Mouse (Mus musculus) lung, postnatal 14 days (tissue): ENCODE data around the gene Nme6.
"Not testable (repeated sequence)": the region's sequence is repeated elsewhere in the genome, so short reads cannot be mapped to it uniquely, and the experiment has no call there.

Source experiments
- DNase-seq: peaks from one replicate; pipeline ENCODE4 v3.0.0; 2021

The Nme6 gene

DNA sequence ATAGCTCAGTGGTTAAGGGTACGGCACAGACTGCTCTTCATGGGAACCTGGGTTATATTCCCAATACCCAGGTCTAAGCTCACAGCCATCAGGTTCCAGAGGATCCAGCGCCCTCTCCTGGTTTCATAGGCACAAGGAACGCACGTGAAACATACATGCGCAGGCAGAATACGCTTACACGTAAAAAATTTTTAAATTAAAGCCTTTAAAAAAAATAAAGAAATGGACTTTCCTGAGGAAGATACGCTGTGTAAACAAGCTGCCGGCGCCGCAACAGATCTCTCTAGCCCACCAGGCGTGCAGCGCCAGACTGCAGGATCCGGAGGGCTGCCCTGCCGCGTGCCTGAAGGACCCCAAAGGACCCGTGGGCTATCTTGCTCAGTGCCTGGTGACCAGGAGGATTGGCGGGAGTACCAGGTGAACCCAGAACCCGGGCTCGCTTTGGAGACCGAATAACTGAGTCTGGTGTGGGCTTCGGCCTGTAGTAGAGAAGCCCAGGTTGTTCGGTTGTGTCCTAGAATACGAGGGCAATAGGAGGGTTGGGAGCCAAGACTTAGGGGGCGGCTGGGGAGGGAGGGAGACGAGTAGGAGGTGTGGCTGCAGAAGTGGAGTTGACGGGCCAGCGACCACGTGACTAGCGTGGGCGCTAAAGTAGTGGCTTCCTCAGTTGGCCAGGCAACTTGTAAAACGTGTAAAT lies at the start of gene Nme6:
Gene Nme6 (plus strand): TSS at position 359 of the 697 bp plus-strand sequence.
- DNase-seq: peak; percentile 84

DNA sequence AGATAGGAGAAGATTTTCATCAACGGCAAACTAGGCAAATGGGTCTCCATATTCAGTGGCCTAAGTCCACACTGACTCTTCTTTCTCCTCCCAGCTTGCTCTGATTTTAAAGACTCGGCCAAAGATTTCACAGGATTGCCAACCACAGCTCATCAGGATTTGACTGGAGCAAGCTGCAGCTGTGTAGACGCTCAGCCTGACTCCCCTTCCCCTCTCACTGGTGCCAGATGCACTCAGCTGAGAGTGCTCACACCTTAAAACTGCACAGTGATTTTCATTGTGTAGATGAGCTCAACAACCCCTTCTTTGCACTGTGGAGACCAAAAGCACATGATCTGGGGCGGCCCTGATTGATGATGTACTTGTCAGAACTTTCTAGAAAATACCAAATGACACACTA lies 42.0 kb upstream of the Nme6 start, which contains the start of gene Fbxw27:
Gene Fbxw27 (minus strand): TSS at position 101 of the 400 bp plus-strand sequence.
- DNase-seq: not testable (repeated sequence)

DNA sequence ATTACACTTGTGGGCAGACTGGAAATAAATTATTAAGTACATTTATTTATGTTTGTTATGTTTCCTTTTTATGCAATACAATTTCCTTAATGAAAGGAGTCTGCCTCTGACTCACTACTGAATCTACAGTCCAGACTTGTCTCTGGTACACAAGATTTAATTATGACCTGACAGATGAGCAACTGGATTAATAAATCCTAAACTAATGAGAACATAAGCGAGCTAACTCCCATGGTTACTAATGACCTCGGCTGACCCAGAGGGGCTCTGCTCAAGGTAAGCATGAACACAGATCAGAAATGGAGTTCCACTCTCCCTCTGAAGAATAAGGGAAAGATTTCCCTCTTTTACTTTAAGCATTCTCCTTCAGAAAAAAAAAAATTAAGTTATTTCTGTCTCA lies 37.3 kb upstream of the Nme6 start:
- DNase-seq: no peak

DNA sequence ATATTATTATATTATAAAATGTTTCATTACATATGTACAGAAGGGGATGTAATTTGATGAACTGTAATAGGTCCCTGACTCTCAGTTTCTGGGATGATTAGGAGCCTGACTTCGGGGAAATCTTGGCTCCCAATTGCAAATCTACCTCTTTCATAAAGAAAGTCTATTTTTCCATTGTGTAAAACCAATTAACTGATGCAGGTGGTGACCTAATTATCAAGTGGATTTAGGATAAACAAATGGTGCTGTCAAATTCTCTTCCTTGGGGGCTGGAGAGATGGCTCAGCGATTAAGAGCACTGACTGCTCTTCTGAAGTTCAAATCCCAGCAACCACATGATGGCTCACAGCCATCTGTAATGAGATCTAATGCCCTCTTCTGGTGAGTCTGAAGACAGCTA lies 36.7 kb upstream of the Nme6 start:
- DNase-seq: no peak

DNA sequence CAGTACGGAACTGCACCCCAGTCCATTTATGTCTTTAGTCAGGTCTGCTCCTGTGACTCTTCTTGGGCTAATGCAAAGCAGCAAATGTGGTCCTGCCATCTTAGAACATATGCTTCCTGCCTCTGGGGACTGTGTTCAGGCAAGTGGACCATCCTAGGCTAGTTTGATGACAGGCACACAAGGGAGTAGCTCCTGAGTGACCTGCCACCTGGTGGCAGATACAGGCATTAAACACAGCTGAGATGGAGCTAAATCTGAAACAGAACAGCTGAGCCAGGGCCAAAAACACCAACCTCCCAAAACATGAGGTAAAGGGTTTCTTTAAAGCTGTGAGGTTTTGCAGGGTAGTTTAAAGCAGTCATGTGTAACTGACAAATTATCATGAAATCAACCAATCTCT lies 34.5 kb upstream of the Nme6 start:
- DNase-seq: no peak

DNA sequence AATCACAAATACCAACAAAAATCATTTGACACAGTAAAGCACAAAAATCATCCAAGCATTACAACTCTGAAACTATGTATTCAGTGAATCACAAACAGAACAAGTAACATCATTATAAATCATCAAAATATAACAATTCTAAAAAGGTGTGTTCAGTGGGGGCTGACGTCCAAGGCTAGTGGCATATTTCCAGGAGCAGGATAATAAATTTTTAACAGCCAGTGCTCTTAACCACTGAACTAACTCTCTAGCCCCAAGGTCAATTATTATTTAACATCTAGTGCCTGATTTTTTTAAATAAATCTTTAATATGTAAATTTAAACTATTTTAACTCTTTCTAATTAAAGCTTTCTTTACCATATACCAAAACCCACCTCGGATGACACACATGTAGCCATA lies 27.0 kb upstream of the Nme6 start:
- DNase-seq: not testable (repeated sequence)

DNA sequence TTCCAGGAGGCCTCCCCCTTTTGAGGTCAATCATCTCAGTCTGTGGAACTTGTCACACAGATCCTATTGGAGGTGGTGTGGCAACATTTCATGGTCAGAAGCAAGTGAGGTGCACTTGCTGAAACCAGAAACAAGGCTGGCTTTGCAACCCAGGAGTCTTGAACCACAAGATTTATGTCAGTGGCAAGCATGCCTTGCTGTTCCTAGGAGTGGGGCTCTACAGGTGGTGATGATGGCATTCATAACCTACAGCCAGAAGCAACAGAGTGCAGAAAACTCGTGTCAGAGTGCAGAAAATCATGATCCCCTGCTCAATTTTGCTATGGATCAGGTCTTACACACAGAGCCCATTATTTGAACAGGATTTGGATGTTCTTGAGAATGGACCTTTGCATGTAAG lies 26.3 kb upstream of the Nme6 start:
- no peak for DNase-seq

DNA sequence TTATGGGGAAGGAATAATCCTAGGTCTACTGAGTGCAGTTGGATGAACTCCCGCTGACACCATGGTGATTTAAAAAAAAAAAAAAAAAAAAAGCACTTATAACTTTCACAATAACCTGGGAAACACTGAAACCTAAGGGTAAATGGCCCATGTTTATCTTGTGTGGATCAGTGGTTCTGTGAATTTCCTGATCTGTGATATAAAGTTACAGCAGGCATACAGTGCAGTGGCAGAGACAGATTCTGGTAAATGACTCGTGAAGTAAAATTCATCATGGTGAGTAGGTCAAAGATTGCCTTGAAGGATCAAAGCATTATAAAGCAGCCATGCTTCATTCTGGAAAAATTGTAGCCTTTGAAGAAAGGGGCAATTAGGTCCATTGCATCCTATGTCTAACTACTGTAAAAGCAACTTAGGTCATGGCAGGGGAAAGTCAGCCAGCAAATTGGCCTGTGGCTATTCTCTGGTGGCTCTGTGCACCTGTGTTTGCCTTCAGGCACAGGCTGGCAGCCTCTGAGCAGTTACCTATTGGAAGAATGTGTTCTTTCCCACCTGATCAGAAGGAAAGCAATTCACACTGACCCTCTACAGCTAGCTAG lies 25.8 kb upstream of the Nme6 start:
- DNase-seq: no peak

DNA sequence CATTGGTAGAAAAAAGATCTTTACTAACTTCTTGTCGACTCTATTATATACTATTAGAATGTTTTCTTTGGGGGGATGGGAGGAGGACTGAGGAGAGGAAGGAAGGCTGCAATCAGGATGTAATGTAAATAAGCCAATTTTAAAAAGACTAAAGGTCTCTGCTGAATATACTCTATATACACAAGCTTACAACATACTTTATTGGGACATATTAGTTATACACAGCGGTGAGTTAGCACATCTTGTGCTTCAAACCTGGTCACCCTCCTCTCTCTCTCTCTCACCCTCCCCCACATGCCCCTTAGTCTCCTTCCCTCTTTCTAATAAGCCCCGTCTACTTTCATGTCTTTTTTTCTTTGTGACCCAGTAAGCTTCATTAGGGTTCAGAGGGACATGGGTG lies 24.7 kb upstream of the Nme6 start:
- DNase-seq: no peak

DNA sequence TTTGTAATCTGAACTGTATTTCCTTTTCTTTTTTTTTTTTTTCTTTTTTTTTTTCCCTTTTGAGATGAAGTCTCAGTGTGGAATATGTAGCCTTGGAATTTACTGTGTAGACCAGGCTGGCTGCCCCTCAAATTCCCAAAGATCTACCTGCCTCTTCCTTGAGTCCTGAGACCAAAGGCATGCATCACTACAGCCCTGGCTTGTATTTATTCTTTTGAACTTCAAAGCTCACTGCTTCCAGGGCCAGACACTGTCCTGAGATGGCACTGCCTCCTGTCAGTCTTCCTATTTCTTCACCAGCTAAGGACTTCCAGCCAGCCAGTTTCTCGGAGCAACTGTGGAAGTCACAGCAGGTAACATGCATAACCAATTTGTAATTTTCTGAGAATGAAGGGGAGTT lies 20.6 kb upstream of the Nme6 start, which contains the start of gene Spink8:
Gene Spink8 (plus strand): TSS at position 301 of the 400 bp plus-strand sequence.
- DNase-seq: no peak

DNA sequence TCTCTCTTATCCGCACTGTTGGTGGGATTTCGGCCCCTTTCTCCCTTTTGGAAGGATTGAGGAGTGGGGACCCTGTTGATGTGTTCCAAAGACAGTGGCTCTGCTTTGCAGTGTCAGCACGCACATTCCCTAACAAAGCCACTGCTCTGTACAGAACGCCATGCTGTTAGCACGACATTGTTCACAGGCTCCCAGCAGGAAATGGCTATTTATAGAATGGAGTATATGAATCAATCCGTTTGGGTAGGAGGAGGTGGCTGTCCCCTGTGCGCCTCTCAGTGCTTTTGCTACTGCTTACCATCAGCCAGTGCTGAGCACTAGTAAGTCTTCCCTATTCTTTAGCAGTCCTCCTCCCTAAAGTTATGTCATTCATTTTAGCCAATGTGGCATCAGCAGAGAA lies 19.1 kb upstream of the Nme6 start:
- DNase-seq: no peak

DNA sequence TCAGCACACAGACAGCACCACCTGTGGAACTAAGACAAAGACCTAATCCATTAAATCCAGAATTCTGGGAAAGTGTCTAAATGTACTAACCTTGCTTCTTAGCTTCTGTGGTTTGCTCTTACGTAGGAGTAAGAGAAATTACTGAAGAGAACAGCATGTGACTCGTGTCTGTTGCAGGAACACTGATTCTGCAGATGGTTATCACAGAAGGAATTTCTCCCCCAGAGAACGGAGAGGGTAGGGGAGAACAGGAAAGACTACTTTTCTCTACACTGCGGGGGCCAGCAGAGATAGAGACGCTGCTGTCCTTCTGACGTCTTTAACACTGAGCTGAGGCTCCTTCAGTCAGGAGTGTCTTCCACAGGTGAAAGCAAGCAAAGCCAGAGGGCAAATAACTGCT lies 16.2 kb upstream of the Nme6 start:
- DNase-seq: no peak

DNA sequence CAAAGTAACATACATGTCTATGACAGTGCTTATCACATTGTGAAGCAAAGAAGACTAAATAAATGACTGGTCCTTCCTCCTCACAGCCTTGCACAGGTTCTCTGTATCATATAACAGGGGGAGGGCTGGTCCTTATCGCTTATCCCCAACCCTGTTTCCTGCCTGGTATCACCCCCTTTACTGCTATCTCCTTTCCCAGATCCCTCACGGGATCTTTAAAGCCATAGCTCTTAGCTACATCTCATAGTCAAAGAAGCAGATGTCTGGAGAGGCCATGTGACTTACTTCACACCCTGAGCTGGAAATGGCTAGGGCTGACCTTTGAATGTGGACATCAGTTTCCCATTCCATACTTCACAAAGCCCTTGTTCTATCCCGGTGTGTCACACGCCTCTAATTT lies 6.8 kb upstream of the Nme6 start:
- no peak for DNase-seq

DNA sequence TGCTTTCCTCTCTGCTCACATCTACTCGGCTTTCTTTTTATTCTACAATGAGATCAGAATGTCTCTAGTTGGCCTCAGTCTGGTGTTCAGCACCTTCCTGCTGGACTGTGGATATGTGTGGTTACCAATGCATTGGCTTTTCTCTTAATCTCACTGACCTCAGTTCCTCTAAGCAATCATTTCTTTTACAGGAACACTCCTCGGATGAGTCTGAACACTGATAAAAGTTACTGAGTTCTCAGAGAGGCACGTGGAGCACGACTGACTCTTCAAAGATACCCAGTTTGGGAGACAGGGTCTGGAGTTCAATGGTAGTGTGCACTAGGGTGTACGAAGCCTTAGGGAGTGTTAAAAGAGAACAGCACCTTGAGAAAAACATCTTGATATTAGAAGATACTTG lies 6.4 kb upstream of the Nme6 start:
- DNase-seq: no peak

DNA sequence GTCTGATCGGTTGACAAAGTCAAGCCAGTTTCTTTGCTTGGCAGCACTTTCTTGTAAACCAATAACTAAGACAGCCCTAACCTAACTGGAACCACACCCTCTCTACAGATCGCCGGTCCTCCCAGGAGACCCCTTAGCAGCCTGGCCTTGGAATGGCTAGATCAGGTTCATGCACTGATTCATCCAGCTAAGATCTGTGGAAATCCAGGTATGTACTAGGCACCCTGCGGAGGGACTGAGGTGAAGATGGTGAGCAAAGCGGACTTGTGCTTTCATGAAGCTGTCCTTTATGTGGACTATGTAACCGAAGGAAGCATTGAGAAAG lies 501 bp downstream of the Nme6 start:
- no peak for DNase-seq

DNA sequence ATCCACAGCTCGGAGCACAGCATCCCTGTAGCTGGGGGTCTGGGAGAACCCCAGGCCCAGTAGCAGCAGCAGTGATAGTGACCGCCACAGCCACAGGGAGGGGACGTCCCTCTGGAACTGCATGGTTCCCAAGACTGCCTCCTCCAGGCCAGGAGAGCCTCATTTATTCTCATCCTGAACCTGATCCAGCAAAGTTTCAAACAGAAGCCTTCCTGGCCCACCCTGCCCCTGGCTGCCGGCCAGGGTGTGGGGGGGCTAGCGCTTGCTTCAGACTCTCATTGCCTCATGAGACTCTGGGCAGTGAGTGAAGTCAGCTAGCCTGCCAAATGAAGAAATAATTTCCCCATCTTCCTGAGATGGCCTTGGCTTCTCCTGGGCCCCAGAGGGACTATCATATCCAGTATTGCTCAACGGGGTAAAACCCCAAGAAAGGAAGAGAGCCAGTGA lies 16.8 kb downstream of the Nme6 start, which contains the start of gene Camp:
Gene Camp (minus strand): TSS at position 306 of the 447 bp plus-strand sequence.
- peak; percentile 72 for DNase-seq

DNA sequence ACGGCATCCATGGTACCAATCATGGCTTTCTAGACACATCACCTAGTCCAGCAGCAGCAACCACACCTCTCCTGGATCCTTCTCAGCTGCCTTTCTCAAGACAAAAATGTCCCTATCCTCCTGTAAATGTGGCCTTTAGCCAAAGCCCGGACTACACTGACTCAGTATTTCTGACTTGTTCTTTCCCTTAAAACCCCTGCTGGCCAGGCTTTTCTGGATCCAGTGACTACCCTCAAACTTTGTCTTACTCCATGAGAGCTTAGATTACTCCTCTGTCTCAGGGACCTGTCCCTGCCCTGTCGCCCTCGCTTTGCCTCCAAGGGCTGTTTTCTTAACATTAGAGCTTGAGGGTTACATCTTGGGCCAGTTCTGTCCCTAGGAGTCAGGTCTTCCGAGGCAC lies 17.6 kb downstream of the Nme6 start:
- no peak for DNase-seq

DNA sequence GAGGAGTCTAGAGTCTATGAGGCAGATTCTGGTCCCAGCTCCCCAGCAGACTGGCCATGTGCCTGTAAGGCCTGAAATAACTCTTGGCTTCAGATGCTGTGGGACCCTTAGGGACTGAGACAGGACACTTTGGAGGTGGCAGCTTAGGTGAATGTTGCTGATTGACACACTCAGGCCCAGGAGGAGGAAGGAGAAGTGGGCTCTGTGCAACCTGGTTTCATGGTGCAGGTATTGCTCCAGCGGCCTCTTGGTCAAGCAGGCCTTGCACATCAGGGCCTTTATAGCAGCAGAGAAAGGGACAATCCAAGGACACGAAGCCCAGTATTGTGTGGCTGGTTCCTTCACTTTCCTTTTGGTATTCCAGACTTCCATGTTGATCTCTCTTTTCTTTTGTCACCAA lies 21.8 kb downstream of the Nme6 start:
- DNase-seq: no peak

DNA sequence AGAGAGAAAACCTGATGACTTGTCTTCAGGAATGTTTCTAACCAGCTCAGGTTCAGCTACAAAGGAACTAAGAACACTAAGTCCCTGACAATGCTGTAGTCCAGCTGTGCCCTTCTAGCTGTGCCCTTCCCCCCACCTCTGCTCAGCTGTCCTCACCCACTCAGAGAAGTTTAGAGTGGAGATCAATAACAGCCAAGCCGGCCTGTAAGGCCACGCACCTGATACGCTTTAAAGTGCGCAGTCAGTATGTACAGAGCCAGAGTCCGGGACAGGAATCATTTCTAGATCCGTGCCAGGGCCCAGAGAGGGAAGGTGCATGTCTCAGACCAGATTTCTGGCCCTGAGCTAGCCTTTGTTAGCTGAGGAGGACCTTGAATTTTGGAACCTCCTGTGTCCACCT lies 23.4 kb downstream of the Nme6 start:
- no peak for DNase-seq

DNA sequence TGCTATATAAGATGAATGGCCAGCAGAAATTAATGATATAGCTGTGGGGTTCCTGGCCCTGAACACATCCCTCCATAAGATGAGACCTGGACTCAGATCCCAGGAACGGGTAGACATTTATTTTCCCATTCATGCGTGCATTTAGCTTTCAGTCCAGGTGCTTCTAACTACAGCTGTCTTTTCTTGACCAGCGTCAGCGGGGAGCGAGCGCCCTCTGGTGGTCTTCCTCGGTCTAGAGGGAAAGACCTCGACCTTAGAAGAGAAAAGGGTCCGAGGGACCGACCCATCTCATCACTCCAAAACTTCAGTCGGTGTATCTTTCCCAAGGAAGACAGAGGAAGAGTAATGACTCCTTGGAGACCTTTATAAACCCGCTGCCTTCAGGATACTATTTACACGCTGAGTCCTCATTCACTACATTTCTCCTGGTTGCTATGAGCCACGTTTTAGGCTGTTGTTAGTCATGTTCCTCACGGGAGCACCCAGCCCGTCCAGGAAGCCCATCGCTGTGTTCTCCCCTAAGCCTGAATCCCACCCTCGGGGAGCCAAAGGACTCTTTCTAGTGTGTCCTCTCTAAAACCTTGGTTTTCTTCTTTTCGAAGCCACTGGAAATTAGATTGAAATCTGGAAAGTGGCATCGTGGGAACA lies 30.0 kb downstream of the Nme6 start:
- DNase-seq: peak; percentile 89

DNA sequence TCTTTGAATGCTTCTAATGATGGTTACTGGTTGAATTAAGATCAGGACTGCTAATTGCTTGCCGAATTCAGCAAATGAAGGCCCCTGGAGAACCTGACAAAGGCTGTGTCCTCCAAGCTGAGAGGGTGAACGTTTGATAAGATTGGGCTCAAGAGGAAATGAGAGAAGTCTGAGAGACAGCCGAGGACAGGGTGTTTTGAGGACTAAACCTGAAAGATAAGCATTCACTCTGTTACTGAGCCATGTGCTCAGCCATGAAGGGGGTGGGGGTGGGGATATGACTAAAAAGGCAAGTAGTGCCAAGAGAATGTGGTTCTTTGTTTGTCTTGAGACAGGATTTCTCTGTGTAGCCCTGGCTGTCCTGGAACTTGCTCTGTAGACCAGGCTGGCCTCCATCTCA lies 30.5 kb downstream of the Nme6 start:
- DNase-seq: no peak

DNA sequence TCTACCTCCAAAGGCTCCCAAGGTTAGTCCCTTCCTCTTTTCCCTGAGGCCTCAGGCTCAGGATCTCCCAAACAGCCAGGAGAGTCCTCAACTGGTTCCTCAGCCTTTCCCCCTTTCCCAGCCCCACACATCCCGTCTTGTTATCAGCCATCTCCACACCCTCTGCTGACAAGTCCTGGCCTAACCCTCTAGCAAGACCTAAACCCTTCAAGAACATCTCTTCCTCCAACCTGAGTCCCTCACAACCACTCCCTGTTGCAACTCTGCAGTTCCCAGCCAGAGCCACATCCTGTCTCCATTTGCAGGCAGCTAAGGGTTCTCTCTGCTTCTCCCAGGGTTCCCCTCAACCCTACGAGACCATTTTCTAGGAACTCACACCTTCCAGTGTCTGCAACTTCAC lies 33.7 kb downstream of the Nme6 start:
- no peak for DNase-seq

DNA sequence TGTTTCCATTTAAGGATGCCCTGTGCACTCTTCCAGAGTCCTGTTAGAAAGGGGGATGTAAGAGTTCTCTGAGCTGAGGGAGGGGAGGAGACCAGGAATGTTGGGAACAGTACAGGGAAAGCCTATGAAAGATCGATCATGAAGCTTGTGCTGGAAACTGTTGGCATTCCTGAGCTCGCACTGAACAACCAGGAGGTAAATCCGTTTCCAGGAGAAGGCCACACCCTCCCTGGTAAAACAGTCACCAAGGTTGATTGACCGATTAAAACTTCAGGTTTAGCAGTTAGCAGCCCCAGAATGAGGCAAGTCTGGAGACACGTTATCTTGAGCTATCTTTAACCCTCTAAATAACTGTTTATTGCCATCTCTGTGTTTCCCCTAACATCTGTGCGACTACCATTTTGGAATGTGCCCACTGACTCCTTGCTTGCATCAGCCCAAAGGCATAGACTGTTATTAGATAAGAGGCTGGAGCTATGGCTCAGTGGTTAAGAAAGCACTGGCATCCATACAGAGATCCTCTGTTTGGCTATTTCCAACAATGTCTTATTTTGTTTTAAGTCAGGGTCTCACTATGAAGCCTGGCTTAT lies 38.5 kb downstream of the Nme6 start:
- no peak for DNase-seq
